Mouse (Mus musculus): ENCODE measurements around the gene Tbcd. TPM values are rescaled to one million over a fixed set of nuclear protein-coding genes. Genes with fewer than 3 reads are reported as not detected.

The Tbcd gene
- polyA plus RNA-seq, 1 experiment from 2014 or later: 39.2 TPM

- 52% methylated on average over 4 of the region's 4 CpGs for WGBS
- H3K9me3 ChIP-seq (ENCODE audit: control insufficient read depth, low read length): no peaks in the 10 kb centered on the region
- no peaks in the 10 kb centered on the region for H3K36me3 ChIP-seq (ENCODE audit: control insufficient read depth, insufficient read depth, low read length)
- peak; percentile 60 for ATAC-seq (ENCODE audit: low read depth)
- peaks cover 28% of the 10 kb centered on the region for H3K4me1 ChIP-seq (ENCODE audit: control insufficient read depth, insufficient read depth, low read length)
- H3K27ac ChIP-seq (ENCODE audit: low read depth, low read length): no peak overlapping the region; the same call in 1 of the 2 replicates
- H3K4me2 ChIP-seq (ENCODE audit: low read depth, low read length): no peak overlapping the region
- no peak overlapping the region for H3K4me3 ChIP-seq (ENCODE audit: low read depth, low read length)
- no peak overlapping the region for H3K9ac ChIP-seq (replicated peaks; ENCODE audit: low read depth, low read length)
- no peaks in the 10 kb centered on the region for H3K27me3 ChIP-seq (ENCODE audit: control insufficient read depth, insufficient read depth, low read length)
These were observed 100.4 kb downstream of the Tbcd start for GRCm38 (mm10) chr11:121552167-121552566.

DNA sequence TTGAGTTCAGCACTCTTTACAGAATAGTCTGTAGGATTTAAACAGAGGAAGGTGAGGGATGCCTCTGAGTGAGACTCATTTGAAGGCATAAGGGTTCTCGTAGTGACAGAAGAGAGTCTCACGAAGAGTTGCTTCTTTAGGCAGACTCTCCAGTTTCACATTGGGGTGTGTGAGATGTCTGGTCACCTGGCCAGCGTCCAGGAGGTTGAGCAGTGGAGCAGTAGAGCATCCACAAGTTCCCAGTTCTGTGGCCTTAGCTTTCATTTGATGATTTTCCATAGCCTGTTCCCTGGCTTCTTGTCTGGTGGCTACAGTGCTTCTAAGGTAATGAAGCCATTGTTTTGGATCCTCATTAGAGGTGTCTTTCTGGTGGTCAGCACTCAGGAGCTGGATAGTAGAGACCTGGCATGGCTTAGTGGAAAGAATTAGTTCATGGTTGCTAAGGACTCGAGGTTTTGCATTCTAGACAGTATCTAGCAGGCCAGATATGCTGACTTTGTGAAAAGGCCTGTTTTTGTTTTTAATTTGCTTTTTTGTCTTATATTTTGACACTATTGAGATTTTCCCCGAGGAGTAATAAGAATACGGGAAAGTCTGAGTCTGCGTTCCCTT is 101.2 kb downstream of the Tbcd start:
- Histone ChIP-seq H3K4me3 (ENCODE audit: low read depth, low read length) (no peak overlapping the region), H3K36me3 (ENCODE audit: control insufficient read depth, insufficient read depth, low read length) (no peaks in the 10 kb centered on the region), H3K27ac (ENCODE audit: low read depth, low read length) (no peak overlapping the region), H3K9ac (replicated peaks; ENCODE audit: low read depth, low read length) (no peak overlapping the region), H3K4me1 (ENCODE audit: control insufficient read depth, insufficient read depth, low read length) (peaks cover 28% of the 10 kb centered on the region), H3K9me3 (ENCODE audit: control insufficient read depth, low read length) (no peaks in the 10 kb centered on the region), H3K27me3 (ENCODE audit: control insufficient read depth, insufficient read depth, low read length) (no peaks in the 10 kb centered on the region), H3K4me2 (ENCODE audit: low read depth, low read length) (no peak overlapping the region)
- WGBS: 86% methylated on average over 7 of the region's 7 CpGs
- ATAC-seq (ENCODE audit: low read depth): no peak

DNA sequence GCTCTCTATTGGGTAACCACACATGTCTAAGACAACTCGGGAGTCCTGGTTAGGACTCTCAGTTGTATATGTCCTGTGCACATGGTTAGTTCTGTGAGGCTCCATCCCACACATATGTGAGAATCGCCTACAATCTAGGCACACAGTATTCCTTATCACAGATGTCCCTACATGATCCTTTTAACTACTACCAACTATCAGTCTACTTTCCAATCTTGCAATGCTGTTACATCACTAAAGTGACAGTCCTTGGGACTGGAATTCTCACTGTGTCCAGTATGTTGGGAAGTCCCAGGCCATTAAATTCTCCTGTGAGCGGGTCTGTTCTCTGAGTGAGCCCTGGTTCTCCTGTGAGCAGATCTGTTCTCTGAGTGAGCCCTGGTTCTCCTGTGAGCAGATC is 101.7 kb downstream of the Tbcd start:
- H3K4me1 ChIP-seq (ENCODE audit: control insufficient read depth, insufficient read depth, low read length): peaks cover 28% of the 10 kb centered on the region
- H3K27ac ChIP-seq (ENCODE audit: low read depth, low read length): no peak overlapping the region
- no peak overlapping the region for H3K4me3 ChIP-seq (ENCODE audit: low read depth, low read length)
- no peaks in the 10 kb centered on the region for H3K27me3 ChIP-seq (ENCODE audit: control insufficient read depth, insufficient read depth, low read length)
- 95% methylated on average over 3 of the region's 3 CpGs for WGBS
- H3K9me3 ChIP-seq (ENCODE audit: control insufficient read depth, low read length): no peaks in the 10 kb centered on the region
- no peak overlapping the region for H3K9ac ChIP-seq (replicated peaks; ENCODE audit: low read depth, low read length)
- H3K36me3 ChIP-seq (ENCODE audit: control insufficient read depth, insufficient read depth, low read length): no peaks in the 10 kb centered on the region
- no peak overlapping the region for H3K4me2 ChIP-seq (ENCODE audit: low read depth, low read length)
- ATAC-seq (ENCODE audit: low read depth): no peak

DNA sequence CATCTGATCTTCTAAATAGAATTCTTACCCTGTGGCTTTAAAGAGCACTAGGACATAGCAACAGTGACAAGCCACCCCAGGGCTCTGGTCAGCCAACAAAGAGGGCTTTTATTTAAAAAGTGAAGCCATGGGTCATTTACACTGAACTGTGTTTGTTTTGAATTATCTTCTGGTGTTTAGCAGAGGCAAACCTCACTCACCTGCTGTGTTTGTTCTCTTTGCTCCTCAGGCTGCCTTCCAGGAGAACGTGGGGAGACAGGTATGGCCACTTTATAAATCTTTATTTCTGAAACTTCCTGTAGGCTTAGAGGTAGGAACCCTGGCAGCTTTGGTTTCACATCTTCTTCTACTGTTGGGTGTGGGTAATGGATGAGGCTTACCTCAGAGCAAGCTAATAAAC is 105.0 kb downstream of the Tbcd start:
- H3K27ac ChIP-seq (ENCODE audit: low read depth, low read length): no peak overlapping the region
- ATAC-seq (ENCODE audit: low read depth): no peak
- H3K27me3 ChIP-seq (ENCODE audit: control insufficient read depth, insufficient read depth, low read length): no peaks in the 10 kb centered on the region
- H3K4me1 ChIP-seq (ENCODE audit: control insufficient read depth, insufficient read depth, low read length): peaks cover 7% of the 10 kb centered on the region; the same call in 1 of the 2 replicates
- no peaks in the 10 kb centered on the region for H3K36me3 ChIP-seq (ENCODE audit: control insufficient read depth, insufficient read depth, low read length)
- H3K4me3 ChIP-seq (ENCODE audit: low read depth, low read length): no peak overlapping the region
- no peaks in the 10 kb centered on the region for H3K9me3 ChIP-seq (ENCODE audit: control insufficient read depth, low read length)
- WGBS: 74% methylated on average over 1 of the region's 1 CpGs
- no peak overlapping the region for H3K4me2 ChIP-seq (ENCODE audit: low read depth, low read length)
- no peak overlapping the region for H3K9ac ChIP-seq (replicated peaks; ENCODE audit: low read depth, low read length)

GRCm38 (mm10) chr11:121557946-121558345 is 106.2 kb downstream of the Tbcd start:
- no peak overlapping the region for H3K27ac ChIP-seq (ENCODE audit: low read depth, low read length)
- WGBS: 100% methylated on average over 1 of the region's 1 CpGs
- ATAC-seq (ENCODE audit: low read depth): no peak

DNA sequence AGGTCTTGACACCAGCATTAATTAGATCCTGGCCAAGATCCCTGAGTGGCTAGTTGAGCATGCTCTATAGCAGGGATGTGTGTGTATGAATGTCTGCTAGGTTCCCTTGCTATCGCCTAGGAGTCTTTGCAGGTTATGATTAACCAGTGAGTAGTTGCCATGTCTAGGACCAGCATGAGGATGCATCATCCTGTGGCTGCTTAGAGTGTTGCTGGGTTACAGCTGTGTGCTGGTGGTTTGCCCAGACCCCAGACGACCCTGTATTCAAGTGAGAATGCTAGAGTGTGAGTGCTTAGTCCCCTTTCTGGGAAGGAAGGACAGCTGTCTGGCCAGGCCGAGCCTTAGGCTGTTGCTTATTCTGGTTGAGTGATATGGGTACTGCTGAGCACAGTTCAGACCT is 106.8 kb downstream of the Tbcd start:
- no peaks in the 10 kb centered on the region for H3K4me1 ChIP-seq (ENCODE audit: control insufficient read depth, insufficient read depth, low read length)
- H3K9ac ChIP-seq (replicated peaks; ENCODE audit: low read depth, low read length): no peak overlapping the region
- ATAC-seq (ENCODE audit: low read depth): no peak
- no peaks in the 10 kb centered on the region for H3K27me3 ChIP-seq (ENCODE audit: control insufficient read depth, insufficient read depth, low read length)
- 90% methylated on average over 3 of the region's 3 CpGs for WGBS
- no peak overlapping the region for H3K4me2 ChIP-seq (ENCODE audit: low read depth, low read length)
- no peaks in the 10 kb centered on the region for H3K36me3 ChIP-seq (ENCODE audit: control insufficient read depth, insufficient read depth, low read length)
- H3K9me3 ChIP-seq (ENCODE audit: control insufficient read depth, low read length): no peaks in the 10 kb centered on the region
- no peak overlapping the region for H3K27ac ChIP-seq (ENCODE audit: low read depth, low read length)
- no peak overlapping the region for H3K4me3 ChIP-seq (ENCODE audit: low read depth, low read length)

More at GRCm38 (mm10) chr11:121557946-121558345, 106.2 kb downstream of the Tbcd start:
- Histone ChIP-seq H3K27me3 (ENCODE audit: control insufficient read depth, insufficient read depth, low read length) (no peaks in the 10 kb centered on the region), H3K36me3 (ENCODE audit: control insufficient read depth, insufficient read depth, low read length) (no peaks in the 10 kb centered on the region), H3K4me3 (ENCODE audit: low read depth, low read length) (no peak overlapping the region), H3K4me2 (ENCODE audit: low read depth, low read length) (no peak overlapping the region), H3K9ac (replicated peaks; ENCODE audit: low read depth, low read length) (no peak overlapping the region), H3K9me3 (ENCODE audit: control insufficient read depth, low read length) (no peaks in the 10 kb centered on the region), H3K4me1 (ENCODE audit: control insufficient read depth, insufficient read depth, low read length) (peaks cover 1% of the 10 kb centered on the region; the same call in 1 of the 2 replicates)

- H3K27me3 ChIP-seq (ENCODE audit: control insufficient read depth, insufficient read depth, low read length): no peaks in the 10 kb centered on the region
- WGBS: 94% methylated on average over 4 of the region's 4 CpGs
- H3K4me1 ChIP-seq (ENCODE audit: control insufficient read depth, insufficient read depth, low read length): no peaks in the 10 kb centered on the region
- no peaks in the 10 kb centered on the region for H3K36me3 ChIP-seq (ENCODE audit: control insufficient read depth, insufficient read depth, low read length)
- no peaks in the 10 kb centered on the region for H3K9me3 ChIP-seq (ENCODE audit: control insufficient read depth, low read length)
- H3K27ac ChIP-seq (ENCODE audit: low read depth, low read length): no peak overlapping the region
- no peak overlapping the region for H3K4me2 ChIP-seq (ENCODE audit: low read depth, low read length)
- no peak overlapping the region for H3K4me3 ChIP-seq (ENCODE audit: low read depth, low read length)
- H3K9ac ChIP-seq (replicated peaks; ENCODE audit: low read depth, low read length): no peak overlapping the region
- ATAC-seq (ENCODE audit: low read depth): no peak
These were observed 108.0 kb downstream of the Tbcd start for GRCm38 (mm10) chr11:121559527-121560293.

GRCm38 (mm10) chr11:121560294-121560663 is 108.5 kb downstream of the Tbcd start:
- Histone ChIP-seq H3K4me2 (ENCODE audit: low read depth, low read length) (no peak overlapping the region), H3K36me3 (ENCODE audit: control insufficient read depth, insufficient read depth, low read length) (no peaks in the 10 kb centered on the region), H3K27ac (ENCODE audit: low read depth, low read length) (no peak overlapping the region), H3K4me1 (ENCODE audit: control insufficient read depth, insufficient read depth, low read length) (no peaks in the 10 kb centered on the region), H3K9me3 (ENCODE audit: control insufficient read depth, low read length) (no peaks in the 10 kb centered on the region), H3K9ac (replicated peaks; ENCODE audit: low read depth, low read length) (no peak overlapping the region), H3K4me3 (ENCODE audit: low read depth, low read length) (no peak overlapping the region), H3K27me3 (ENCODE audit: control insufficient read depth, insufficient read depth, low read length) (no peaks in the 10 kb centered on the region)
- ATAC-seq (ENCODE audit: low read depth): no peak
- 83% methylated on average over 7 of the region's 7 CpGs for WGBS

GRCm38 (mm10) chr11:121563312-121563711 is 111.6 kb downstream of the Tbcd start:
- Histone ChIP-seq H3K27me3 (ENCODE audit: control insufficient read depth, insufficient read depth, low read length) (no peaks in the 10 kb centered on the region), H3K4me1 (ENCODE audit: control insufficient read depth, insufficient read depth, low read length) (no peaks in the 10 kb centered on the region), H3K9ac (replicated peaks; ENCODE audit: low read depth, low read length) (no peak overlapping the region), H3K27ac (ENCODE audit: low read depth, low read length) (no peak overlapping the region), H3K4me3 (ENCODE audit: low read depth, low read length) (no peak overlapping the region), H3K9me3 (ENCODE audit: control insufficient read depth, low read length) (no peaks in the 10 kb centered on the region), H3K36me3 (ENCODE audit: control insufficient read depth, insufficient read depth, low read length) (no peaks in the 10 kb centered on the region), H3K4me2 (ENCODE audit: low read depth, low read length) (no peak overlapping the region)
- 99% methylated on average over 5 of the region's 5 CpGs for WGBS
- no peak for ATAC-seq (ENCODE audit: low read depth)
